Mouse (Mus musculus) spleen, adult 2 months (tissue): Measurements from ENCODE around the gene Rbm12.

Source experiments
- CTCF ChIP-seq: fragments of 200-500 bp; IDR thresholded peaks from 2 replicates; pipeline ENCODE4 v1.5.1; 2011; ENCODE audit warnings: mild to moderate bottlenecking, inconsistent platforms; ENCODE audit not compliant: insufficient read depth, insufficient read length, insufficient replicate concordance; ENCODE audit errors: extremely low read depth
- POLR2A ChIP-seq: fragments of 200-500 bp; IDR thresholded peaks from 2 replicates; pipeline ENCODE4 v1.6.1; 2011; ENCODE audit warnings: low read depth, low read length, inconsistent platforms

GRCm38 (mm10) chr2:156078421-156079182 is 33.2 kb downstream of the Rbm12 start:
- TF ChIP-seq CTCF, result no peak
- TF ChIP-seq POLR2A, result no peak
